Mouse (Mus musculus) heart, postnatal 0 days (tissue): ENCODE results near the gene Lmntd1.

Source experiments
- CTCF ChIP-seq: IDR thresholded peaks from 2 replicates; pipeline ENCODE4 v1.5.1; 2016; ENCODE audit warnings: antibody characterized with exemption, control low read depth, low read depth
- EP300 ChIP-seq: IDR thresholded peaks from 2 replicates; pipeline ENCODE4 v1.6.1; 2016; ENCODE audit warnings: antibody characterized with exemption, low read depth

GRCm38 (mm10) chr6:145608693-145609092 is 5.4 kb downstream of the Lmntd1 start:
- no peak for TF ChIP-seq CTCF
- TF ChIP-seq EP300: no peak
